Mouse (Mus musculus) ES-E14 (cell line): ENCODE results near the gene Ppp1r2.

Experiments used
- CHD2 ChIP-seq: IDR thresholded peaks from 2 replicates; pipeline ENCODE4 v1.6.1; 2014; ENCODE audit warnings: mild to moderate bottlenecking, low read depth, low read length, inconsistent platforms
- HCFC1 ChIP-seq: IDR thresholded peaks from 2 replicates; pipeline ENCODE4 v1.6.1; 2012; ENCODE audit warnings: low read length, inconsistent platforms, borderline replicate concordance; ENCODE audit not compliant: insufficient read depth
- ZC3H11A ChIP-seq: IDR thresholded peaks from 2 replicates; pipeline ENCODE4 v1.6.1; 2012; ENCODE audit warnings: low read depth, mild to moderate bottlenecking, inconsistent platforms, low read length, borderline replicate concordance

DNA sequence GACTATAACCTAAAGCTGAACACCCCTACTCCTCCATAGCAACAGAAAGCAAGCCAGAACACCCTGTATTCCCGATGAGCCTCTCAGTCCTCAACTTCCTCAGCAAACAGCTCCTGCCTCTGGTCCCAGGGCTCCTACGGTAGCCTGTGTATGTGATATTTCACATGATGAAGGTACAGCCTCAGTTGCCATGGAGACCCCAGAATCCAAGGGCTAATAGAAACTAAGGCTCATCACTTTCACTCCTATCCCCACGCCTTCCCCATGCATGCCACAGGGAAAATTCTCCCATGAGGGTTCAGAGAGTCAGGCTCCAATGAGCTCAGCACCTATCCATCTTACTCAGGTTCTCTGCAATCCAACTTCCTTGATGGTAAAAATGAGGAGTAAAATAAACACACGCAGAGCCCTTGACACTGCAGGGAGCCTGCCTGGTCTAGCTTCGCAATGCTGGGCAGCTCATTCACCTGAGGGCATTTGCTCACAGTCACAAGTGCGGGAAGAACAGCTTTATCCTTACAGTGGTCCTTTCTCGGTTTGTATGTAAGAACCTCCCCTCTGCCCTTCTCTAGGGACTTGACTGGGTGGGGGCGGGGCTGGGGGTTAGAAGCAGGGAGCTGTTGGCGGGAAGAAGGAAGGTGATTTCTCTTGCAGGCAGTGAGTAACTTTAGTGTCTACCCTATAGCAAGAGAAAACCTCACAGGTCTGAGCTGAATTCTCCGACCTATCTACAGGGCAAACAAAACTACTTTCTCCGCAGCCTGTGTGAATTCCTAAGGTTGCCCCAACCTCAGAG, 24.3 kb upstream of the Ppp1r2 start:
- TF ChIP-seq HCFC1 = no peak
- no peak for TF ChIP-seq ZC3H11A
- no peak for TF ChIP-seq CHD2
